Mouse (Mus musculus): ENCODE measurements around the gene Bcr. TPM values are rescaled to one million over a fixed set of nuclear protein-coding genes. Genes with fewer than 3 reads are reported as not detected.

The Bcr gene
- total and polyA plus RNA-seq, 2 experiments = 7.5 to 14.7 TPM

DNA sequence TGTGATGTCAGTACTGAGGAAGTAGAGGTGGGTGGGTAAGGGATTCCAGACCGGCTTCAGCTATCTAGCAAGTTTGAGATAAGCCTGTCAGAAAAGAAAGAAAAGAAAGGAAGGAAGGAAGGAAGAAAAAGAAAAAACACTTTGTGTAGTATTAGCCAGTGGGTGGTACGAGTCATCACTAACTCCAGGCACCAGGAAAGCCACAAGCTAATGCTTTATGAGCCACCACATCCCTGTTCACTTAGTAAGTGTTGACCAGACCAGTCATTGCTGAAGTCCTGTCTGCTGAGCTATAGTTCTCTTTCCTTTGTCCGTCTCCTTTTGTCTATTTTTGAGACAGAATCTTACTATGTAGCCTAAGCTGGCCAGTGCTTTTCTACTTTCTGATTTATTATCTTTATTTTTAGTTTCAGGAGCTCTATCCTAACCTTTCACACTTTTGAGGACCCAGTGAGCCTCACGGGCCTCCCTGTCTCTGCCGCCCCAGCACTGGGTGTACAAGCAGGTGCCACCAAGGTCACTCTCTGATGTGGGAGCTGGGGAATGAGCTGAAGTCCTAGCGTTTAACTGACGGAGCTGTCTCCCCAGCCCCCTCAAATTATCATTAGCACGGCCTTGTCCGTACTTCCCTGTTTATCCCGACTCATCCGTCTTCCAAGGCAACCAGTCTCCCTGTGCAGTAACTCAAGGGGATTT, 10.0 kb downstream of the Bcr start:
- Histone ChIP-seq H3K4me1 (ENCODE audit: control insufficient read depth, insufficient read depth, low read length) (peaks cover 9% of the 10 kb centered on the region), H3K79me2 (ENCODE audit: control insufficient read depth, insufficient read depth, low read length) (peaks cover 58% of the 10 kb centered on the region), H3K9ac (ENCODE audit: low read depth, low read length) (no peak overlapping the region), H3K27ac (replicated peaks; ENCODE audit: insufficient read depth, low read depth, low read length) (no peak overlapping the region), H3K27me3 (ENCODE audit: control insufficient read depth, insufficient read depth, low read length) (no peaks in the 10 kb centered on the region), H3K36me3 (ENCODE audit: control insufficient read depth, insufficient read depth, low read length) (no peaks in the 10 kb centered on the region), H3K4me3 (ENCODE audit: insufficient read depth, low read depth, low read length) (no peak overlapping the region)
- 55% methylated on average over 11 of the region's 11 CpGs for WGBS
- no peak for DNase-seq (ENCODE audit: extremely low read depth, low read depth, low spot score)
- TF ChIP-seq POLR2A (IDR thresholded peaks at IDR 0.05; ENCODE audit: extremely low read depth, insufficient read depth, low read length) (no peak), CTCF (IDR thresholded peaks at IDR 0.05; ENCODE audit: low read depth, low read length) (no peak)

DNA sequence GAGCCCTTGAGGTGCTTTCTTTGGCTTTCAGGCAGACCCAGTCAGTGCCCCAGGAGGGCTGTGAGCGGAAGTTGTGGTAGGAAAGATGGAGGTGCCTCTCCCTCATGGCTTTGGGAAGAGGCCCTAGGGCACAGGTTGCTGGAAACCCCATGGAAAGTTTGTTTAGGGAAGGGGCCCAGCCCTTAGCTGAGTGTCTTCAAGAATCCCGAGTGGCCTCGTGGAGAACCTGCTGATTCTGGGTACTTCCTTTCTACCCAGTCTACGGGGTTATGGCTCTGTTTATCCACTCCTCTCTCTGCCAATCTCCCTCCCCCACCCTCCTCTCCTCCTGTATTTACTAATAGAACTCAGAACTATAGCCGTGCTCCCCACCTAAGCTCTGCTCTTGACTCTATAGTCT, 15.3 kb downstream of the Bcr start:
- Histone ChIP-seq H3K79me2 (ENCODE audit: control insufficient read depth, insufficient read depth, low read length) (peaks cover 61% of the 10 kb centered on the region), H3K27ac (replicated peaks; ENCODE audit: insufficient read depth, low read depth, low read length) (no peak overlapping the region), H3K36me3 (ENCODE audit: control insufficient read depth, insufficient read depth, low read length) (no peaks in the 10 kb centered on the region), H3K27me3 (ENCODE audit: control insufficient read depth, insufficient read depth, low read length) (no peaks in the 10 kb centered on the region), H3K4me3 (ENCODE audit: insufficient read depth, low read depth, low read length) (no peak overlapping the region), H3K9ac (ENCODE audit: low read depth, low read length) (no peak overlapping the region), H3K4me1 (ENCODE audit: control insufficient read depth, insufficient read depth, low read length) (peaks cover 17% of the 10 kb centered on the region)
- TF ChIP-seq CTCF (IDR thresholded peaks at IDR 0.05; ENCODE audit: low read depth, low read length) (no peak), POLR2A (IDR thresholded peaks at IDR 0.05; ENCODE audit: extremely low read depth, insufficient read depth, low read length) (no peak)
- 33% methylated on average over 5 of the region's 5 CpGs for WGBS
- DNase-seq (ENCODE audit: extremely low read depth, low read depth, low spot score) = no peak

DNA sequence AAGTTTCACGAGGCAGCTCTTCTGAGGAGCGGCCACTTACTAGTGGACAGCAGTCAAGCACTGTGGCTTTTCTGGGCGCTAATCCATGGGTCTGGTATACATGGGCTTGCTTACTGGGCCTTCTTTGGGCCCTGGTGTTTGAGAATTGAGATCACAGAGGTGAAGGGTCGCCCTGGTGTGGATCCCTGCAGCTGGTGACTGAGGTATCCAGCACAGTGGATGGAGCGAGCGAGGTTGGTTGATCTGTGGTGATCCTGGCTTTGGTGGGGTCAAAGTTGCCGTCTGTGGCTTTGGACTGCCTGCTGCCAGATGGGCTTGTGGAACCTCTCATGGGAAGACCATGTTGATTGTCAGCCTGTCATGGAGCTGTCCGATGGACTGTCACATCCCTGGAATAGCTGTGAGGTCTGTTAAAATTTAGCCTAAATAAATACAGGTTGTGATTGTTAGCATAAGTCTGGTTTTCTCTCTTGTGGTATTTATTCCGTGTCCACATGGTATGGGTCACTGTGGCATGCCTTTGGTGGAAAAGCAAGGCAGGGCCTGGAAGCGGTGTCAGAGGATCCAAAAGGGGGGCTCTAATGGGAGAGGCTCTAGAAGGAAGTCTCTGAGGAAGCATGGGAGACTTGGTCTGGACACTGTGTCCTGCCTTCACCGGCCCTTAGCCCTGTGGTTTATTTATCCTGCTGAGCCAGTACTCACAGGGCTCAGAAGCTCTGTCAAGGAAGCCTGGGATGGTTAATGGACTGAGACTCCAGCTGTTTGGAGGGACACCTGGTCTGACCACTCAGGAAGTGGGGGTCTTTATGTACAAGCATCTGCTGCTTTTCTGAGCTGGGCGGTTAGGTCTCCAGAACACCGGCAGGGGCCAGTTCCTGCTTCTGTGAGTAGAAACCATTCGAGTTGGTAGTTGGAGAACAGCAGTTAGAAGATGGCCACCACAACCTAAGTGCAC, 18.1 kb downstream of the Bcr start:
- H3K9ac ChIP-seq (ENCODE audit: low read depth, low read length) = no peak overlapping the region
- TF ChIP-seq CTCF (IDR thresholded peaks at IDR 0.05; ENCODE audit: low read depth, low read length) (no peak), POLR2A (IDR thresholded peaks at IDR 0.05; ENCODE audit: extremely low read depth, insufficient read depth, low read length) (no peak)
- no peaks in the 10 kb centered on the region for H3K36me3 ChIP-seq (ENCODE audit: control insufficient read depth, insufficient read depth, low read length)
- WGBS = 37% methylated on average over 14 of the region's 14 CpGs
- H3K27ac ChIP-seq (replicated peaks; ENCODE audit: insufficient read depth, low read depth, low read length) = peak overlapping the region; percentile 65
- peak; percentile 80 for DNase-seq (ENCODE audit: extremely low read depth, low read depth, low spot score)
- H3K4me1 ChIP-seq (ENCODE audit: control insufficient read depth, insufficient read depth, low read length) = peaks cover 17% of the 10 kb centered on the region
- peaks cover 44% of the 10 kb centered on the region for H3K79me2 ChIP-seq (ENCODE audit: control insufficient read depth, insufficient read depth, low read length)
- H3K4me3 ChIP-seq (ENCODE audit: insufficient read depth, low read depth, low read length) = no peak overlapping the region
- H3K27me3 ChIP-seq (ENCODE audit: control insufficient read depth, insufficient read depth, low read length) = no peaks in the 10 kb centered on the region

DNA sequence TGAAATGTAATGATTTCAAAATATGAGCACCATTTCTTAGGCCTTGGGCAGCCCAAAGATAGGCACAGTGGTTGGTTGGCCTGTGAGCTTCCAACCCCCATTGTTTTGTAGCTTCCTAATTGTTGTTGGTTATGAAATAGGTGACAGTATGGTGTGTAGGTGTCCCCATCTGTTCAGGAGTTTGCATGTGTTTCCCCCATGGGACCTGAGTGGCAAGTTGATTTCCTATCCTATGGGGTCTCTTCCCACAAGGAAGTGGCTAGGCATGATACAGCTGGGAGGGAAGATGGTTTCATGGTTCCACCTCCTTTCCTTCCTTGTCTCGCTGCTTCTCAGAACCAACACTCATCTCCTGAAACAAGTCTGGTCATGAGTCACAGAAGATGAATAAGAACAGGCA, 24.9 kb downstream of the Bcr start:
- Histone ChIP-seq H3K36me3 (ENCODE audit: control insufficient read depth, insufficient read depth, low read length) (no peaks in the 10 kb centered on the region), H3K27ac (replicated peaks; ENCODE audit: insufficient read depth, low read depth, low read length) (no peak overlapping the region), H3K79me2 (ENCODE audit: control insufficient read depth, insufficient read depth, low read length) (peaks cover 32% of the 10 kb centered on the region), H3K4me3 (ENCODE audit: insufficient read depth, low read depth, low read length) (no peak overlapping the region), H3K4me1 (ENCODE audit: control insufficient read depth, insufficient read depth, low read length) (no peaks in the 10 kb centered on the region), H3K27me3 (ENCODE audit: control insufficient read depth, insufficient read depth, low read length) (no peaks in the 10 kb centered on the region), H3K9ac (ENCODE audit: low read depth, low read length) (no peak overlapping the region)
- no peak for DNase-seq (ENCODE audit: extremely low read depth, low read depth, low spot score)
- no peak for TF ChIP-seq CTCF (IDR thresholded peaks at IDR 0.05; ENCODE audit: low read depth, low read length)
- no peak for TF ChIP-seq POLR2A (IDR thresholded peaks at IDR 0.05; ENCODE audit: extremely low read depth, insufficient read depth, low read length)
- WGBS = 78% methylated on average over 1 of the region's 1 CpGs

DNA sequence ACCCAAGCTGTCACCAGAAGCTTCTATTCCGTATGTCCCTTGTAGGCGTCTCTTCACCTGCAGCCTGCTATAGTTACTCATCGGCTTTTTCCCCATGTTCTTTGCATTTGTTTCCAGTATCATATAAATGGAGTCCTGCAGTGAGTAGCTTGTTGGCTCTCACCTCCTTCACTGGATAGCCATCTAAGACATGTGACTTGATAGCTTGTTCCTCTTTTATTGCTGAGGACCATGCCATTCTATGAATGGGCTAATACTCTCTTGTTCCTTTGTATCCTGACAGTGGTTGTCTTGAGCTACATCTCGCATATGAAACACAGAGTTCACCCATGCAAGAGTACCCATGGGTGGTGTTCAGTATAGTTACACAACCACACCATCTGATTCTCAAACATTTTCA, 28.1 kb downstream of the Bcr start:
- TF ChIP-seq CTCF (IDR thresholded peaks at IDR 0.05; ENCODE audit: low read depth, low read length) = no peak
- no peak for TF ChIP-seq POLR2A (IDR thresholded peaks at IDR 0.05; ENCODE audit: extremely low read depth, insufficient read depth, low read length)
- peaks cover 34% of the 10 kb centered on the region for H3K79me2 ChIP-seq (ENCODE audit: control insufficient read depth, insufficient read depth, low read length)
- no peaks in the 10 kb centered on the region for H3K27me3 ChIP-seq (ENCODE audit: control insufficient read depth, insufficient read depth, low read length)
- no peak overlapping the region for H3K4me3 ChIP-seq (ENCODE audit: insufficient read depth, low read depth, low read length)
- no peaks in the 10 kb centered on the region for H3K4me1 ChIP-seq (ENCODE audit: control insufficient read depth, insufficient read depth, low read length)
- H3K36me3 ChIP-seq (ENCODE audit: control insufficient read depth, insufficient read depth, low read length) = no peaks in the 10 kb centered on the region
- no peak for DNase-seq (ENCODE audit: extremely low read depth, low read depth, low spot score)
- H3K27ac ChIP-seq (replicated peaks; ENCODE audit: insufficient read depth, low read depth, low read length) = no peak overlapping the region
- no peak overlapping the region for H3K9ac ChIP-seq (ENCODE audit: low read depth, low read length)
- WGBS = 97% methylated on average over 4 of the region's 4 CpGs

All from liver, adult 2 months (tissue).